Mouse (Mus musculus): ENCODE measurements around the gene Patj. TPM values are rescaled to one million over a fixed set of nuclear protein-coding genes. Genes with fewer than 3 reads are reported as not detected.

The Patj gene
- total RNA-seq, 2 experiments from 2014 or later: 6.6 to 7.7 TPM

DNA sequence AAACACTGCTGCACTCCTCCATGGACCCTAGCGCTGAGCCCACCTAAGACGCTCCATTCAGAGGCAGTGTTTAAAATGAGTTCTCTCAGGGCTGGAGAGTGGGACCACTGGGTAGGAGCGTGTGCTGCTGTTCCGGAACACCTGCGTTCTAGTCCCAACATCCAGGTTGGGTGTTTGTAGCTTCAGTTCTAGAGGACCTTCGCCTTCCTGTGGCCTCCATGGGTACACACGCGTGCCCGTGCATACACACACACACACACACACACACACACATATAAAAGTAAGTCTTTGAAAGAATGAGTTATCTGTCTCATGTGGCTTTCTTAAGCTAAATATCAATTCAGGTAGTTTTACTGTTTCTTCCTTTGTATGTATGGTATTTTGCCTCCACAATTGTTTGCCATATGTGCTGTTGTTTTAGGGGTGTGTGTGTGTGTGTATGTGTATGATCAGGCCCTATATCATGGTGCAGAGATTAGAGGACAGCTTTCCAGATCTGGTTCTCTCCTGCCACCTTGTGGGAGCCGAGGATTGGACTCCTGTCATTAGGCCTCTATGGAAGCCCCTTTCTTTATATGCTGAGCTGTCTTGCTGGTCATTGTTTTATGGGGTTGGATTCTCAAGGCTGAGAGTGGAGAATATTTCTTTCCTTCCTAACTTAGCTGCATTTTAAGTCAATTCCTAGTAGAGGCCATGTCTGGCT, 49.0 kb downstream of the Patj start:
- peak; percentile 74 for DNase-seq

DNA sequence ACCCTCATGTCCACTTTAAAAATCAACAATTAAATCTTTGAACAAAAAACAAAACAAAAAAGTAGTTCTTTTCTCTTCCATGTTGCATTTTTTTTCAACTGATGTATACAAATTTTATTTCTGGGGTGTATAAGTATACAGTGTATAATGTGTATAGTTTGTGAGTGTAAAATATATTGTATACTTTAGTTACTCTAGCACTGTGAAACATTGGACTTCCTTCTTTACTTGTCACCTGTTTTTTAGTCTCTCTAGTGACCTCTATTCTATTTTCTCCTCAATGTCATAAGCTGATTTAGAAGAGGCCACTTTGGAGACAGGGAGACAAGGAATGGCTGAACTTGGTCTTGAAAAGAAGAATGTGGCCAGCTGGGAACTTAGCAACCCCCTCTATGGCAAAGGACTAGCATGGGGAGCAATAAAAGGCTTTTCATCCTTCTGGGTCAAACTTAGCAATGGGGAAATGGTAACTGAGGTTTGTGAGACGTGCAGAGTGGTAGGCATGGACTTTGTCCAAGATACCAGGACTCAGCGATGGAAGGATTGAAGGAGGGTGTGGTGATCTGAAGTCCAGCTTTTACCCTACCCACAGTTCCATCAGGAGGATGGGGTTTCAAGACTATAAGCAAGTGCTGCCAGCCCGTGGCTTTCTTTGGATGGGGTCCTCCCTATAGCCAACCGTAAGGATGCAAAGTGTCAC, 54.1 kb downstream of the Patj start:
- DNase-seq: no peak

DNA sequence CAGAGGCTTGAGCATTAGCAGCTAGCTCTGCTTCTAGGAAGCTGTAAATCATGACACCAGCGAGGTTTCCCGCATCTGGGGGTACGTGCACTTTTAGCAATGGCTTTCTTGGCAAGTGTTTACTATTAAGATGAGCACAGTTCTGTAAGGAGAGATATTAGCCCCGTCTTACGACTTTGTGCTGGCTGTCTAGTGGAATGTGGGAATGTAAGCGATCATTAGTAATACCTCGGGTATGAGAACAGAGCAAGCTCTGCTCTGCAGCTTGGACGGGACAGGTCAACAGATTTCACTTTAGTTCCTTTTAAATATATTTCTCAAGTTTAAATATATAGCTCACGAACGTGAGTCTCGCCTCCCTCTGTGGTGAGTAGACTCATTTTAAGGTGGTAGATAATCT, 54.7 kb downstream of the Patj start:
- no peak for DNase-seq

GRCm38 (mm10) chr4:98450829-98451228, 55.2 kb downstream of the Patj start:
- no peak for DNase-seq

GRCm38 (mm10) chr4:98451259-98451658, 55.7 kb downstream of the Patj start:
- DNase-seq: no peak

DNA sequence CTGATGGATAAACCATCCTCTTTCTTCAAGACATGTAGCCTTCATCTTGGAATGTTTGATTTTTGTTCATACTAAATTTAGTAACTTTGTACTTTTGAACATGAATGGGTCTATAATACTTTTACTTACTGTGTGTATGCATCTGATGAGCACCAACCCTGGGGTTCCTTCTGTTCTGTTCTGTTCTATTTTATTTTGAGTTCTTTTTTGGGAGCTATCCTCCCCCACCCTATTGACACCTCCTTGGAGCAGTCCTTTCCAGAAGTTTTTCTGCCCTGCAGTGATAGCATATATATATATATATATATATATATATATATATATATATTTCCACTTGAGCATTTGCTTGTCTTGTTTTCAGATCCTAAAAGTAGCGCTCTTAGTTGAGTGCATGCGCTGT, 57.1 kb downstream of the Patj start:
- DNase-seq: no peak

GRCm38 (mm10) chr4:98453231-98453630, 57.6 kb downstream of the Patj start:
- no peak for DNase-seq

- DNase-seq: no peak
These were observed 59.8 kb downstream of the Patj start for GRCm38 (mm10) chr4:98455352-98455751.

GRCm38 (mm10) chr4:98455910-98456309, 60.3 kb downstream of the Patj start:
- no peak for DNase-seq

GRCm38 (mm10) chr4:98461804-98462341, 66.3 kb downstream of the Patj start:
- no peak for DNase-seq

DNA sequence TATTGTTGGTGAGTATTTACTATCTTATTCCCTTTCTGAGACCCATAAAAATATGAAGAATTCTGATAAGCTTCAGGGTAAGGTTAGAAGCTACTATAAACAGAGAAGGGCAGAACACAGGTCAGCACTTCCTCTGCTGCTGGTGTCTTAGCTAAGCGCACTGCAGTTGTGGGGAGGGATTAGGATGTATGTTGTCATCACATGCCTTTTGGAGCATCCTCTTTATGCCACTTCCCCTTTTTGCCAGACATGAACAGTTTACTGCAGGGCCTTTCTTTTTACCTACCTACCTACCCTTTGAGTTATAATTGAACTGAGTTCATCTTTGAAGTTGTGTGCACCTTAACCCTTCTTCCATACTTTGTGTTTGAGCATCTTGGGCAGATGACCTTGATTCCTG, 69.9 kb downstream of the Patj start:
- no peak for DNase-seq

- DNase-seq: no peak
These were observed 70.3 kb downstream of the Patj start for GRCm38 (mm10) chr4:98465886-98466285.

GRCm38 (mm10) chr4:98471376-98471775, 75.8 kb downstream of the Patj start:
- DNase-seq: no peak

DNA sequence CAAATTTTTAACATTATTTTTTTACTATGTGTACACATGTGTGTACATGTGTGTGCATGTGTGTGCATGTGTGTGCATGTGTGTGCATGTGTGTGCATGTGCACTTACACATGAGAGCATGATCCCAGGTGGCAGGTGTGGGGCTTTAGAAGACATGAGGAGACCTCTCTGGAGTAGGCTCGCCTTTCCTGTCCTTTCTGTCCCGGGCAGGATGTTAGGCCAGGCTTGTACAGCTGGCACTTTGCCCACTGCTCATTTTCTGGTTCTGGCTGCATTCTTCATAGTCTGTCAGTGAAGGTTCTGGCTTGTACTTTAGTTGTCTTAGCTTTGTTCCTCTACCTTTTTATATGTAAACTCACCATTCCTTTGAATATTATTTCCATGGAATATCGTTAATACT, 77.9 kb downstream of the Patj start:
- DNase-seq: peak; percentile 68

DNA sequence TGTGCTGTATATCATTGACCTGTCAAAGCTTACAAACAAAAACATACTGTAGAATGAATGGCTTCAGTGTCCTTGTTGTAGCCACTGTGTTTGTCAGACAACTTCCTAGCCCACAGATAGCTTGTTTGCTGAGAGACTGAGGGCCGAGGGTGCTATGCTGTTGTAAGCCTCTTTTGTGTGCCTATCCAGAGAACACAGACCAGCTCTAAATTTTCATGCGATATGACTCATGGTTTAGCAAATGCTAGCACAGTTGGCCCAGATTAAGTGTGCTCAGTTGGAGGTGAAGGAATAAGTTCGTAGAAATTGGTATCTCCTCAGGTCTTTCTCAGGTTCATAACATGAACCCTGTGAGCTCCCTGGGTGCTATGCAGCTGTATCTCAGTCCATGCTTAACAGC, 82.4 kb downstream of the Patj start:
- no peak for DNase-seq

DNA sequence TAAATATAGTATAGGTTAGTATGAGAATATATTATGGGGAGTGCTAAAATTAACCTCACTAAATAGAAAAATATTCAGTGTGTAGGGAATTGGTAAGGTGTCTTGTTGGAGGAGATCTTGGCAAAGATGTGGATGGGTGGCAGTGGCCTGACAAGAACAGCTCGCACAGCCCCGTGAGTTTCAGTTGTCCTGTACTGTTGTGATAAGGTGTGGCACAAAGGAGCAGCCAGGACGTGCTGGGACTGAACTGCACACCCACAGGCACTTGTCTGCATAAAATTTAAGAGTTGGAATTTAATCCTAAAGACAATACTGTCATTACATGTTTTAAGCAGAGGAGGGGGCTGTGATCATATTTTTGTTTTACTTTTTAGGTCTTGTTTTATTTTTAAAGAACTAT, 90.9 kb downstream of the Patj start:
- no peak for DNase-seq

- DNase-seq: no peak
These were observed 91.3 kb downstream of the Patj start for GRCm38 (mm10) chr4:98486901-98487300.

DNA sequence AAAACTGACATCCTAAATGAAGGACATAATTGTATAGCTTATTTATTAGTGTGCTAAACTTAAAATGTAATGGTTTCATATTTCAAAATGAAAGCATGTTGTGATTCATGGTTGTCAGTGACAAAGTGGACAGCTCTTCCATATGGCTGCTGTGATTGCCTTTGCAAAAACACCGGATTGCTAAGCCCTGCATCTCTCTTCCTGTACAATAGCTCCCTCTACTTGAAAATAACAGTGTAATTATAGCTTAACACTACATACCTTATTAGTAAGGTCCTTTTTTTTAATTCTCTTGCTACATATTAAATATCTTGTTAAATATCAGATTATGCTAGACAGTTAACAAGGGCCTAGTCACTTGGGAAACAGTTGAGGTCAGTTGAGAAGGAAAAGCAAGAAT, 93.8 kb downstream of the Patj start:
- DNase-seq: no peak

DNA sequence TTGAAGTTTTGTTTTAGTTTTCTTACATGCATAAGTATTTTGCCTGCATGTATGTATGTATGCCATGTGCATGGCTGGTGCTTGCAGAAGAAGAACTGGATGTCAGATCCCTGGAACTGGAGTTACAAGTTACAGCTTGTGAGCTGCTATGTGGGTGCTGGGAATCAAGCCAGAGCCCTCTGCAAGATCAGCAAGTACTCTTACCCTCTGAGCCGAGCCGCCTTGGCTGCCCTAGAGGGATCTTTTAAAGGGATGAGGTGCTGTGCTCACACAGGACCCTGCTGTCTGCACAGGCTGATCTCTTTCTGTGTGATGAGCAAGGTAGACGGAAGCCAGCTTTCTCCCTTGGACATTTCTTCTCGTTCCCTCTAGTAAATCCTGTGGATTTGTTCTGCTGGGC, 102.8 kb downstream of the Patj start:
- DNase-seq: no peak

GRCm38 (mm10) chr4:98500182-98500581, 104.6 kb downstream of the Patj start:
- no peak for DNase-seq

- peak; percentile 84 for DNase-seq
These were observed 105.3 kb downstream of the Patj start for GRCm38 (mm10) chr4:98500875-98501274.

GRCm38 (mm10) chr4:98504743-98505142, 109.2 kb downstream of the Patj start:
- DNase-seq: no peak

DNA sequence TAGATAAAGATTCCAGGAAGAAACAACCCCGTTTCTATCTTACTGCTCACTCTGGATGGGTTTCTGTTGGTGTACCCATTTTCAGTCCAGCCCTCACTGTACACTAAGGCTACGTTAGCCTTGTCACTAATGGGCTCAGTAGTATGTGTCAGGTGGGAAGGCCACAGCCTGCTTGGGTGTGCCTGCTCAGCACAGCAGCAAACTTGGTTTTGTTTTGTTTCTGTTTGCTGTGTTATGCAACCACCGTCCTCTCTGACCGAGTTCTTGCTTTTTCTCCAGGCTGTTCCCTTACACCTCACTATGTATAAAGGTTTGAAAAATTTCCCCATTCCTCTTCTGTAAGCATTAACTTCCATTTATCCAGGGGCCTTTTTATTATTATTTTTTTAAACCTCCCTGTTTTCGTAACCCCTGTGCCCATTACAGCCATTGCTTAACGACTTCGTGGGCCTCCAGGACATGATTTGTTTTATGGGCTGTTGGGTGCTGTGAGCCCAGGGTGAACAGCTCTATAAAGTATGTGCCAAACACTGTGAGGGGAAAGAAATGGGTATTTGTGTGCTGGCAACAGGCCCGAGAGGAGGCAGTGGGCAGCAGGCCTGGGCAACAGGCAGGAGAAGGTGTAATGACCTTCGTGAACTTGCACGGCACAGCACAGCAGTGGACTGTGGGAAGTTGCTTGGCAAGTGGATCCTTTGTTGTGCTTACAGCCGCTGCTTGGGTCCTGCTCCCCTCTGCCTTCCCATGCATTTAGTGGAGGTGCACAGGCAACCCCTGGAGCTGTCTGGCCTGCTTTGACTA, 113.1 kb downstream of the Patj start:
- DNase-seq: peak; percentile 71

Data from adrenal gland, postnatal 10 days (tissue).